Mouse (Mus musculus): ENCODE measurements around the gene Foxm1. TPM values are rescaled to one million over a fixed set of nuclear protein-coding genes. Genes with fewer than 3 reads are reported as not detected.

Foxm1 gene
- polyA plus RNA-seq, 1 experiment from 2014 or later, result 54.7 TPM

GRCm38 (mm10) chr6:128381254-128381653 is 18.5 kb downstream of the Foxm1 start:
- no peak for ATAC-seq (ENCODE audit: insufficient read depth, low FRiP score, low TSS enrichment)
- Histone ChIP-seq H3K4me2 (ENCODE audit: low read depth) (no peak overlapping the region), H3K4me3 (ENCODE audit: low read depth, low read length) (no peak overlapping the region), H3K27me3 (ENCODE audit: control insufficient read depth, insufficient read depth, low read length) (no peaks in the 10 kb centered on the region), H3K9me3 (ENCODE audit: control insufficient read depth, low read length) (no peaks in the 10 kb centered on the region), H3K36me3 (ENCODE audit: control insufficient read depth, insufficient read depth, low read length) (0 out of 2 replicates have a peak, but pooled peaks cover 2% of the 10 kb centered on the region), H3K4me1 (ENCODE audit: control insufficient read depth, insufficient read depth, low read length) (no peaks in the 10 kb centered on the region), H3K9ac (ENCODE audit: low read length) (no peak overlapping the region), H3K27ac (ENCODE audit: low read depth, low read length) (no peak overlapping the region)
- 74% methylated on average over 3 of the region's 3 CpGs for WGBS
- DNase-seq (ENCODE audit: low spot score), result no peak

GRCm38 (mm10) chr6:128383752-128384151 is 21.0 kb downstream of the Foxm1 start:
- Histone ChIP-seq H3K4me1 (ENCODE audit: control insufficient read depth, insufficient read depth, low read length) (no peaks in the 10 kb centered on the region), H3K4me2 (ENCODE audit: low read depth) (no peak overlapping the region), H3K36me3 (ENCODE audit: control insufficient read depth, insufficient read depth, low read length) (no peaks in the 10 kb centered on the region), H3K27ac (ENCODE audit: low read depth, low read length) (no peak overlapping the region), H3K9me3 (ENCODE audit: control insufficient read depth, low read length) (no peaks in the 10 kb centered on the region), H3K27me3 (ENCODE audit: control insufficient read depth, insufficient read depth, low read length) (no peaks in the 10 kb centered on the region), H3K4me3 (ENCODE audit: low read depth, low read length) (no peak overlapping the region), H3K9ac (ENCODE audit: low read length) (no peak overlapping the region)
- no peak for DNase-seq (ENCODE audit: low spot score)
- 74% methylated on average over 7 of the region's 7 CpGs for WGBS
- no peak for ATAC-seq (ENCODE audit: insufficient read depth, low FRiP score, low TSS enrichment)

GRCm38 (mm10) chr6:128385026-128385425 is 22.3 kb downstream of the Foxm1 start:
- Histone ChIP-seq H3K36me3 (ENCODE audit: control insufficient read depth, insufficient read depth, low read length) (no peaks in the 10 kb centered on the region), H3K4me3 (ENCODE audit: low read depth, low read length) (no peak overlapping the region), H3K27ac (ENCODE audit: low read depth, low read length) (no peak overlapping the region), H3K27me3 (ENCODE audit: control insufficient read depth, insufficient read depth, low read length) (no peaks in the 10 kb centered on the region), H3K4me2 (ENCODE audit: low read depth) (no peak overlapping the region), H3K4me1 (ENCODE audit: control insufficient read depth, insufficient read depth, low read length) (no peaks in the 10 kb centered on the region), H3K9me3 (ENCODE audit: control insufficient read depth, low read length) (no peaks in the 10 kb centered on the region), H3K9ac (ENCODE audit: low read length) (no peak overlapping the region)
- DNase-seq (ENCODE audit: low spot score) (no peak), ATAC-seq (ENCODE audit: insufficient read depth, low FRiP score, low TSS enrichment) (no peak)
- 81% methylated on average over 1 of the region's 1 CpGs for WGBS

- no peak for ATAC-seq (ENCODE audit: insufficient read depth, low FRiP score, low TSS enrichment)
- Histone ChIP-seq H3K27me3 (ENCODE audit: control insufficient read depth, insufficient read depth, low read length) (no peaks in the 10 kb centered on the region), H3K27ac (ENCODE audit: low read depth, low read length) (no peak overlapping the region), H3K9me3 (ENCODE audit: control insufficient read depth, low read length) (no peaks in the 10 kb centered on the region), H3K9ac (ENCODE audit: low read length) (no peak overlapping the region), H3K4me3 (ENCODE audit: low read depth, low read length) (no peak overlapping the region), H3K36me3 (ENCODE audit: control insufficient read depth, insufficient read depth, low read length) (no peaks in the 10 kb centered on the region), H3K4me1 (ENCODE audit: control insufficient read depth, insufficient read depth, low read length) (no peaks in the 10 kb centered on the region), H3K4me2 (ENCODE audit: low read depth) (no peak overlapping the region)
- no peak for DNase-seq (ENCODE audit: low spot score)
- WGBS, result 79% methylated on average over 1 of the region's 1 CpGs
These were observed 26.4 kb downstream of the Foxm1 start for GRCm38 (mm10) chr6:128389185-128389584.

- Histone ChIP-seq H3K27me3 (ENCODE audit: control insufficient read depth, insufficient read depth, low read length) (no peaks in the 10 kb centered on the region), H3K27ac (ENCODE audit: low read depth, low read length) (no peak overlapping the region), H3K4me1 (ENCODE audit: control insufficient read depth, insufficient read depth, low read length) (no peaks in the 10 kb centered on the region), H3K36me3 (ENCODE audit: control insufficient read depth, insufficient read depth, low read length) (no peaks in the 10 kb centered on the region), H3K9me3 (ENCODE audit: control insufficient read depth, low read length) (no peaks in the 10 kb centered on the region), H3K4me2 (ENCODE audit: low read depth) (no peak overlapping the region), H3K4me3 (ENCODE audit: low read depth, low read length) (no peak overlapping the region), H3K9ac (ENCODE audit: low read length) (no peak overlapping the region)
- 72% methylated on average over 1 of the region's 1 CpGs for whole genome bisulfite sequencing
- ATAC-seq (ENCODE audit: insufficient read depth, low FRiP score, low TSS enrichment) (no peak), DNase-seq (ENCODE audit: low spot score) (no peak)
These were observed 27.9 kb downstream of the Foxm1 start for GRCm38 (mm10) chr6:128390683-128391082.

- H3K4me3 ChIP-seq (ENCODE audit: low read depth, low read length), result no peak overlapping the region
- no peaks in the 10 kb centered on the region for H3K36me3 ChIP-seq (ENCODE audit: control insufficient read depth, insufficient read depth, low read length)
- H3K27ac ChIP-seq (ENCODE audit: low read depth, low read length), result no peak overlapping the region
- no peak for DNase-seq (ENCODE audit: low spot score)
- 78% methylated on average over 7 of the region's 7 CpGs for WGBS
- no peaks in the 10 kb centered on the region for H3K27me3 ChIP-seq (ENCODE audit: control insufficient read depth, insufficient read depth, low read length)
- no peaks in the 10 kb centered on the region for H3K9me3 ChIP-seq (ENCODE audit: control insufficient read depth, low read length)
- ATAC-seq (ENCODE audit: insufficient read depth, low FRiP score, low TSS enrichment), result no peak
- H3K4me1 ChIP-seq (ENCODE audit: control insufficient read depth, insufficient read depth, low read length), result no peaks in the 10 kb centered on the region
- no peak overlapping the region for H3K9ac ChIP-seq (ENCODE audit: low read length)
- no peak overlapping the region for H3K4me2 ChIP-seq (ENCODE audit: low read depth)
These were observed 35.0 kb downstream of the Foxm1 start for GRCm38 (mm10) chr6:128397574-128398261.

GRCm38 (mm10) chr6:128398996-128399395 is 36.2 kb downstream of the Foxm1 start, which contains the start of gene Nrip2:
TSS of gene Nrip2 (plus strand) at chr6:128399296.
- no peak within 1 kb of the TSS for H3K27ac ChIP-seq (ENCODE audit: low read depth, low read length)
- peak within 1 kb of the TSS; percentile 10; the same call in 1 of the 2 replicates for H3K9ac ChIP-seq (ENCODE audit: low read length)
- H3K9me3 ChIP-seq (ENCODE audit: control insufficient read depth, low read length), result no peaks in the 10 kb centered on the region
- DNase-seq (ENCODE audit: low spot score) (no peak), ATAC-seq (ENCODE audit: insufficient read depth, low FRiP score, low TSS enrichment) (no peak)
- no peaks in the 10 kb centered on the region for H3K36me3 ChIP-seq (ENCODE audit: control insufficient read depth, insufficient read depth, low read length)
- peak within 1 kb of the TSS; percentile 14 for H3K4me2 ChIP-seq (ENCODE audit: low read depth)
- 71% methylated on average over 3 of the region's 3 CpGs for WGBS
- H3K4me1 ChIP-seq (ENCODE audit: control insufficient read depth, insufficient read depth, low read length), result no peaks in the 10 kb centered on the region
- no peak within 1 kb of the TSS for H3K4me3 ChIP-seq (ENCODE audit: low read depth, low read length)
- no peaks in the 10 kb centered on the region for H3K27me3 ChIP-seq (ENCODE audit: control insufficient read depth, insufficient read depth, low read length)

GRCm38 (mm10) chr6:128399421-128400185 is 36.8 kb downstream of the Foxm1 start:
- Histone ChIP-seq H3K9ac (ENCODE audit: low read length) (peak overlapping the region; percentile 10; the same call in 1 of the 2 replicates), H3K9me3 (ENCODE audit: control insufficient read depth, low read length) (no peaks in the 10 kb centered on the region), H3K4me1 (ENCODE audit: control insufficient read depth, insufficient read depth, low read length) (no peaks in the 10 kb centered on the region), H3K36me3 (ENCODE audit: control insufficient read depth, insufficient read depth, low read length) (no peaks in the 10 kb centered on the region), H3K4me2 (ENCODE audit: low read depth) (peak overlapping the region; percentile 14), H3K4me3 (ENCODE audit: low read depth, low read length) (no peak overlapping the region), H3K27me3 (ENCODE audit: control insufficient read depth, insufficient read depth, low read length) (no peaks in the 10 kb centered on the region), H3K27ac (ENCODE audit: low read depth, low read length) (no peak overlapping the region)
- 50% methylated on average over 21 of the region's 21 CpGs for WGBS
- DNase-seq (ENCODE audit: low spot score) (peak; percentile 27), ATAC-seq (ENCODE audit: insufficient read depth, low FRiP score, low TSS enrichment) (no peak; the same call in 1 of the 2 replicates)

- H3K9ac ChIP-seq (ENCODE audit: low read length), result no peak overlapping the region
- no peak overlapping the region for H3K4me3 ChIP-seq (ENCODE audit: low read depth, low read length)
- no peak overlapping the region for H3K4me2 ChIP-seq (ENCODE audit: low read depth)
- no peak overlapping the region for H3K27ac ChIP-seq (ENCODE audit: low read depth, low read length)
- 71% methylated on average over 5 of the region's 5 CpGs for WGBS
- ATAC-seq (ENCODE audit: insufficient read depth, low FRiP score, low TSS enrichment) (no peak), DNase-seq (ENCODE audit: low spot score) (no peak)
- no peaks in the 10 kb centered on the region for H3K27me3 ChIP-seq (ENCODE audit: control insufficient read depth, insufficient read depth, low read length)
- H3K9me3 ChIP-seq (ENCODE audit: control insufficient read depth, low read length), result no peaks in the 10 kb centered on the region
- no peaks in the 10 kb centered on the region for H3K4me1 ChIP-seq (ENCODE audit: control insufficient read depth, insufficient read depth, low read length)
- peaks cover 9% of the 10 kb centered on the region for H3K36me3 ChIP-seq (ENCODE audit: control insufficient read depth, insufficient read depth, low read length)
These were observed 41.9 kb downstream of the Foxm1 start for GRCm38 (mm10) chr6:128404708-128405107.

Data from neural tube, embryonic 11.5 days (tissue).